Mouse (Mus musculus) frontal cortex, postnatal 25 days (tissue): ENCODE data around the gene Galnt10.
"Not testable (repeated sequence)": the region's sequence is repeated elsewhere in the genome, so short reads cannot be mapped to it uniquely, and the experiment has no call there.

Experiments
- DNase-seq, 2 experiments: peaks; one replicate each; pipeline ENCODE4 v3.0.0; 2022; ENCODE audit warnings: low spot score in 2 of 2

Gene Galnt10

DNA sequence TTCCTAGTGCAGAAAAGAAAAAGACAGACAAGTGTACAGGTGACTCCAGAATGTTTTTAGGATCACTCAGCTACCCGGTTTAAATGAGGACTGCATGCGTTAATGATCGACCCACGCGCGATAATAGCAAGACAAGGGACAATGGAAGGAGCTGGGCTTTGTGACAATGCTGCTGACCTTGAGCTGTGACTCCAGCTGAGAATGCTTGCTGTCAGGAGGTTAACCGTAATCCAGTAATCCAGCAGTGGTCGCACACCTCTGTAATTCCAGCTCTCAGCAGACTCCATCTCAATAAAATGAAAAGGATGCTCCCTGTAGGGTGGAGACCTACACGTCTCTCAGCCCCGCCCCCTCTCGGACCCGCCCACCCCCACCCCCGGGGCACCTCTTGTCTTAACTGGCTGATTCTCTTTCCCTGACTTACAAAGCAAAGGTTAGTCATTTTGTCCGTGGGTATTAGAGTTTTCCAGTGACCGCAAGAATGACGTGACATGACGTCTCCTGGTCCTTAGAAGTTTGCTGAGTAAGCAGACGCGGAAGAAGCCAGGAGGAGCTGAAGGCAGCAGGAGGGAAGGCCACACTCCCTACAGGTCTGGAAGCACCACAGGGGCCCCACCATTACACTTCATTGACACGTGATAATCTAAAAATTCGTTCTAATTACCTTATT lies 145.8 kb downstream of the Galnt10 start:
- no peak for DNase-seq

DNA sequence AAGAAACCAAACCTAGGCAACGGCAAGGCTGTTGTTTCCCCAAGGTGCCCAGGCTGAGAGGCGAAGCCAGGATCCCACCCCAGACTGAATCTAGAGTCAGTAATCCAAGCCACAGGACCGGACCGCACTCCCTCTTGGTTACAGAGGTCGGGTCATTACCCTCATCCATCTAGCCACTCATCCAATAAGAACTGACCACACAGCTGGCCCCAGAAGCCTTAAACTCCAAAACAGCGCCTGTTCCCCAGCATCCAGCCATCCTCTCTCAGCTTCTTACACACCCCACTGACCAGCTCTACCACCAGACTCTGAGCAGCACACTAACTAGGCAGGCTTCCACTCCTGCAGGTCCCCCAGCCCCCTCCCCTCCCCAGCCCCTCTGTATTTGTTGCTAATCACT lies 149.8 kb downstream of the Galnt10 start:
- DNase-seq = no peak

DNA sequence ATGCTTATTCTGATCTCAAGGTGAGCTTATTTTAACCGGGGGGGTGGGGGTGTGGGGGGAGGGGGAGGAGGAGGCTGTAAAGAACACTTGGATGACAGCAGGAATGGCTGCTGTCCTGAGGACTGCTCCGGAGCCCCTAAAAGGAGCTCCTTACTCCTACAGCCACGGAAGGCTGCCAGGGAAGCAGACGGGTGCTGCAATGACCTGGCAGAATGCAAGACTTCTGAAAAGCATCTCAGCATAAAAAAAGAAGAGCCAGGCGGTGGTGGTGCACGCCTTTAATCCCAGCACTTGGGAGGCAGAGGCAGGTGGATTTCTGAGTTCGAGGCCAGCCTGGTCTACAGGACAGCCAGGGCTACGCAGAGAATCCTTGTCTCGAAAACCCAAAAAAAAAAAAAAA lies 152.6 kb downstream of the Galnt10 start:
- DNase-seq = no peak

DNA sequence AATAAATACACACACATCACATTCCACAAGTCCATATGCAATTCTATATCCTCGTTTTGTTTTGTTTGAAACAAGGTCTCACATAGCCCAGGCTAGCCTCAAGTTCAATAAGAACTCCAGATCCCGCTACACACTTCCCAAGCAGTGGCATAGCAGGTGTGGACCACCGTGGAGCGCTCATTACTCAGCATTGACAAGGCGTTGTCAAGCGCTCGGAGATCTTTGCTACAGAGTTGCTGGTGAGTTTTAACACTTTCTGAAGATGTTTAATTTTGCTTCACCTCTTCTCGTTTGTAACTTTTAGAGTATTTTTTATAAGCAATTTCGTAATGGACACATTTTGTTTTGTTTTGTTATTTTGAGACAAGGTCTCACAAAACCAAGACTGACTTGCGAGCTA lies 154.2 kb downstream of the Galnt10 start:
- no peak for DNase-seq

DNA sequence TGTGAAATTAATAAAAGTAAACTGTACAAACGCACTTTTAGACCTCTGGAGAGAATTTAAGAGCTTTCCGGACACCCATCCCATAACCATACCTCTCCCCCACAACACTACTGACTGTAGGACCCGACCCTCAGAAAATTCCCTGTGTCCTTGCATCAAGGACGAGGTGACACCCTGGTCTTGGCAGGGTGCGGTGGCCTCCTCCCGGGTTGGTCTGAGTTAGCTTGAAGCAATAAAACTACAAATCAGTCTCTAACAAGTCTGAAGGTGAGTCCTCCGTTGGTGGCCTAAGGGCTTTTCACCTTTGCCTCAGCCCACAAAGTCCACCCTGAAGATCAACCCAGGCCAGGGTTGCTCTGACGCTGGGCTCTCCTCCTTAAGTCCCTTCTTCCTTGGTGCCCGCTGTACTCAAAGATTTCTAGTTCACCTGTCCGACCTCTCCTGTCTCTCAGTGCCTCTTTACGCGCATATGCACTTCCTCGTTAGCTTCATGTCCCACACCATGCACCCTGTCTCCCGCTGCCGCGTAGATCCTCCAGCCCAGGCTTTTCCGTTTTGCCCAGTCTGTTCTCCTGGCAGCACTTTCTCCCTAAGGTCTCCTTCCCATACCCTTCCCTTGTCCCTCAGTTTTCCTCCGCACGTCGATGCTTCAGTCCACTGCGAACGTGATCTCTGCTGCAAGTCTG lies 155.2 kb downstream of the Galnt10 start:
- no peak for DNase-seq

DNA sequence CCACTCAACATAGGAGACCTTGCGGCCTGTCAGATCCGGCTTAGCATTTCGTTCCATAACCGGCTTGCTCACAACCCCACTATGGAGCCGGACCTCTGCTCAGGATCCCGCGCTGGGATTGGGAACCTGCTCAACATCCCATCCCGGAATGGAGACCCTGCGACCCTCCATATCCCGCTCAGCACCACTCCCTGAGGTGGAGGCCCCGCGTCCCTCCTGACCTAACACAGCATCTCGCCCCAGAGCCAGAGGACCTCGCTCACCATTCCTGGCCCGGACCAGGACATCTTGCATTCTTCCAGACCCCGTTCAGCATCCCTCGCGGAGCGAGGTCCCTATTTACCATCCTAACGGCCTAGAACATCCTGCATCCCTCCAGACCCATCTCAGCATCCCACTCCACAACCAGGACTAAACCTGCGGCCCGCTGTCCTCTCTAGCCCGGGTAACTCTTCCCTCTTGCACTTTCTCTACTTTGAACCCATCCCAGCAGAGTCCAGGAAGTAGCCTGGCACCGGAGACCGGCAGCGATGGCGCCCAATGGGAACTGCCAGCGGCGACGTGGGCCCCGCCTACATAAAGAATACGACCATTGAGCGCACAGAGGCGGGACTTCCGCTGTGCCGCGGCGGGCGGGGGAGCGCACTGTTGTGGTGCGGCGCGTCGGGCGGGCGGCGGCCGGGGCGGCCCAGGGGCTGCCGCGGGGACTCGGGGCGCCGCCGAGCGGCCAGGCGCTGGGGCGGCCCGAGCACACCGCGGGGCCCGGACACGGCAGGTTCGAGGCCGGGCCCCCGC lies 155.9 kb downstream of the Galnt10 start, which contains the start of gene Sap30l:
Gene Sap30l (plus strand): TSS at position 667 of the 795 bp plus-strand sequence.
- DNase-seq = peak; percentile 94 to 97

DNA sequence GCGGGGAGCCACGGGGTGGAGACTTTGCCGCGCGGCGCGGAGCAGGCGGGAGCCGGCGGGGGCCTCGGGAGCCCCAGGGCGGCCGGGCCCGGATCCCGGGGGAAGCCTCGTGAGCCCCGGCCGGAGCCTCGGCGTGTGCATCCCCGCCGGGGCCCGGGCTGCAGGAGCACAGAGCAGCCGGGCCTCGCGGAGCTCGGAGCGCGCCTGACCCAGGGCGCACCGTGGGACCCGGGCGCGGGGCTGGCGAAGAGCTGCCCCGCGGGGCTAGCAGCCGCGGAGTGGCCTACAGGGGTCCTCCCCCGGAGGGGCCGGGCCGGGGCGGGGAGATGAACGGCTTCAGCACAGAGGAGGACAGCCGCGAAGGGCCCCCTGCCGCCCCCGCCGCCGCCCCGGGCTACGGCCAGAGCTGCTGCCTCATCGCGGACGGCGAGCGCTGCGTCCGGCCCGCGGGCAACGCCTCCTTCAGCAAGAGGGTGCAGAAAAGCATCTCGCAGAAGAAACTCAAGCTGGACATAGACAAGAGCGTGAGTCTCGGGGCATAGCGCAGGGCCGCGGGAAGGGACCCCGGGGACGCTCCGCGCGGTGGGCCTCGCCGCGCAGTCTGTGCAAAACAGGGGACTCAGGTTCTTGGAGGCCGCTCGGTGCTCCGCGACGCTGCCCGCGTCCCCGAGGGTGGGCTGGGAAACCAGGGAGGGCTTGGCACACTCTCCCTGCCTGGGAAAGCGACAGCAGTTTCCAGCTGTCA lies 156.7 kb downstream of the Galnt10 start:
- DNase-seq = peak; percentile 13 to 16

DNA sequence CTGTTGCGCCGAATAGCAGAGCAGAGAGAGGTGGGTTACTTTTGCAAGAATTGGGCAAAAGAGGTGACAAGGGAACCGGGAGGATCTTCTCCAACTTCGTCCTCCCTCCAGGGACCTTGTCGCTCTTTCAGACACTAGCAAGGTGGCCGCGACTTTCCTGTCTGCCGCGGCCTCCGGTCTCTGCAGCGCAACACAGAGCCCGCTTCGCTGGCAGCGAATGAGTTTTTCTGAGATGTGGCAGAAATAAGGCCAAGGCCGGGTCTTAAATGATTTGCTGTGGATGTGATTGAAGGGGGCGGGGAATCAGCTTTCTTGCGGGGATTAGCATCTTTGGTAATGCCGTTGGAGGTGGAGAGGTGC lies 157.2 kb downstream of the Galnt10 start:
- no peak for DNase-seq

DNA sequence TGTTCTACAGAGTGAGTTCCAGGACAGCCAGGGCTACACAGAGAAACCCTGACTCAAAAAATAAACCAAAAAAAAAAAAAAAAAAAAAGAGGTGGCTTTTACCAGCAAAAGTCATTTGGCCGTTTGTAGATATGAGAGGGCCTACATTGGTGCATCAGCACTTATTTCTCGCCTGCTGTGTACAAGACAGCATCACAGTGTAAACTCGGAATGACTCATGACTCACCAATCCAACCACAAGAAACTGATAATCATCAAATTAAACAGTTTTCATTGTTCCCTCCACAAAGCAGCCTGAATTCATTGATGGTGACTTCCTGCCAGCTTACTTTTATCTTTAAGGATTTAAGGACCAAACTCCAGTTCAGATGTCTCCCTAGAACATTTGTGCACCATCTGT lies 159.8 kb downstream of the Galnt10 start:
- DNase-seq = no peak

DNA sequence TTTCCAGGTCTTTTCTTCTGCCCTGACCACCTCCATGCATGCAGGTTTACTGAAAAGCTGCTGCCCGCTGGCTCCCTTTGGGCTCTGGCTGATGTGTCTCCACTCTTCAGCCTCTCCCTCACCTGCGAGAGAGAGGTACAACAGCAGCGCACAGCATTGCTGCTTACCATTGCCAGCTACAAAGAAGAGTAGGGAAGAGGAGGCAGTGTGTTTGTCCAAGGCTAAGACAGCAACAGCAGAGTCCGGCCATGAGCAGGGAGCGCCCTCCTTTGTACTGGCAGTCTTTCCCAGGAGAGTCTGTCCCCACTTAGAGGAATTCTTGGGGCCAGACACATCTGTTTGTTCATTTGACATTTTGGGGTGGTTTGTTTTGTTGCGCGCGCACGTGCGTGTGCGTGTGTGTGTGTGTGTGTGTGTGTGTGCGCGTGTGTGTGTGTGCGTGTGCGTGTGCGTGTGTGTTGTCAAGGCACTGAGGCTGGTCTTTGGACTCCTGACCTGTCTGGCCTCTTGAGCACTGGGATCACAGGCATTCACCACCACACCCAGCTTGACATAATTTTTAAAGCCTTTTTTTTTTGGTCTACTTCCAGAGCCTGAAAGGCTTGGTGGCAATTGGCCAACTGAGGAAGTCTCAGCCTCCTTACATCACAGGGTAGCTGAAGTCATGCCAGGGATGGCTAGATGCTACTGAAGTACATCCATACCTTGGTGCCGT lies 163.9 kb downstream of the Galnt10 start:
- DNase-seq = no peak

DNA sequence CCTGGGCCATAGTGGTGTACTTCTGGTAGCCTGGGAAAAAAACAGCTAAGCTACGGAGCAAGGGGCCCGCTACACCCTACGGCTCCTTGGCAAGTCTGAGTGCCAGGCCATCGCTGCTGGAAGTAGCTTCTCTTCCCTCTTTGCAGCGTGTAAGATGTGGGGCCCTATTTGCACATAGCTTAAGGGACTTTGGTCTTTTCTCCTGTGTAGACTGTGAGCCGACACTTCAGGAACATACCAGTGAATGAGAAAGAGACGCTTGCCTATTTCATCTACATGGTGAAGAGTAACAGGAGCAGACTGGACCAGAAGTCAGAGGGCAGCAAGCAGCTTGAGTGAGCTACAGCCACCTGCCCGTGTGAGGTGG lies 164.5 kb downstream of the Galnt10 start:
- DNase-seq = no peak

DNA sequence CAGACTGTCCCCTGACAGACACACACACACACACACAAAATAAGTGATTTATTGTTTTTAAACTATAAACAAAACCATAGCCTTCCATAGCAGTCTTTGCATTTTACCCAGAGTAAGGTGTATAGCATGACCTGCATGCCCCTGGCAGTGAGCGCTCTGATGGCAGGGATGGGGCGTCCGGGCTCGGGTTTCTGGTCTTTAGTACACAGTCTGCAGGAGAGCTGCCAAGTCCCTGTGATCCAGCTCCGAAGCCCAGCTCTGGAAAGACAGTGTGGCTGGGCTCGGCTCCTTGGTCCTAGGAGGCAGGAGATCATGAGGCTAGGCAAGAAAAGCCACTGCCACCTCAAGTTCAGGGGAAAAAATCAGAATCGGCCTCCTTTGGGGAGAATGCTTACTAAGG lies 165.8 kb downstream of the Galnt10 start:
- no peak for DNase-seq

DNA sequence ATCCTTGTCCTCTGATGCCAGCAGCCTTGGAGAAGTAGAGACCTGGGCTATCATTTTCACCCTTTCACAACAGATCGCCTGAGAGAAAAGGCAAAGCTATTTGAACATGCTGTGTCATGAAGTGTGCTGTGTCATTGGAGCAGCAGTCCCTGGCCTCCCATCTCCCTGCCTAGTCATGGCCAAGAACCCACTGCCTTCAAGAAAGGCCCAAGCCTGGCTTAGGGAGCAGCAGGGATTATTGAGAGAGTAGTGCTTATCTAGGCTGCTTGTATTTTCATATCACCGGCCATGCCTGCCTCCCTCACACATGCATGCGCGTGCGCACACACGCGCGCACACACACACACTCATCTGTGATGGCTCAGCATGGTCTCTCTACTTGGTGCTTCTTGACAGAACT lies 167.0 kb downstream of the Galnt10 start:
- DNase-seq = no peak

DNA sequence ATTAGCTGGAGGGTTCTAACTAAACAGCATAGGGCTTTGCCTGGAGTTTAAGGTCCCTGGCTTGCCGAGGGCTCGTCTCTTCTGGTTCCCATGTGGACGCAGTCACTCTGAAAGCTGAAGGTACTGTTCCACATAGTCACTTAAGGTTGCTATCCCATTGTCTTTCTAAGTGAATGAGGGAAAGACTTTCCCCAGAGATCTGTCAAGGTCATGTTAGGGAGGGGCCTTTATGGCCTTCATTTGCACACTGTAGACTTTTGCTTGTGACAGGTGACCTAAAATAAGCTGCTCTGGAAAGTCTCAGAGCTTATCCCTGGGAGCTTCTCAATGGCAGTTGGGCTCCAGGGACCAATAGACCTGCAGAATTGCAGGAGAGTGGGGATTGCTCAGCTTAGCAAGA lies 168.4 kb downstream of the Galnt10 start:
- no peak for DNase-seq

DNA sequence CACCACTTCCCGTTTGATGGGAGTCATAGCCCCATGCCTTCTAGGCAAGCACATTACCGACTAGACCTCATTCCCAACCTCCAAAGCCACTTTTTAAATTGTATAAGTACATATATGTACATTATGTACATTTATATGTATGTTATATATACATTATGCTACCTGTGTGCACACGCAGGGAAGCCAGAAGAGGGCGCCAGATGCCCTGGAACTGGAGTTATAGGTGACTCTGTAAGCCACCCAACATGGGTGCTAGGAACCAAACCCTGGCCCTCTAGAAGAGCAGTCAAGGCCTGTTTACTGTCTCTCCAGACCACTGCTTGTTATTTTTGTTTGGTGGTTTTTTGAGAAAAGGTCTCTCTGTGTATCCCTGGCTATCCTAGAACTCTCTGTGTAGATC lies 172.9 kb downstream of the Galnt10 start:
- no peak for DNase-seq

DNA sequence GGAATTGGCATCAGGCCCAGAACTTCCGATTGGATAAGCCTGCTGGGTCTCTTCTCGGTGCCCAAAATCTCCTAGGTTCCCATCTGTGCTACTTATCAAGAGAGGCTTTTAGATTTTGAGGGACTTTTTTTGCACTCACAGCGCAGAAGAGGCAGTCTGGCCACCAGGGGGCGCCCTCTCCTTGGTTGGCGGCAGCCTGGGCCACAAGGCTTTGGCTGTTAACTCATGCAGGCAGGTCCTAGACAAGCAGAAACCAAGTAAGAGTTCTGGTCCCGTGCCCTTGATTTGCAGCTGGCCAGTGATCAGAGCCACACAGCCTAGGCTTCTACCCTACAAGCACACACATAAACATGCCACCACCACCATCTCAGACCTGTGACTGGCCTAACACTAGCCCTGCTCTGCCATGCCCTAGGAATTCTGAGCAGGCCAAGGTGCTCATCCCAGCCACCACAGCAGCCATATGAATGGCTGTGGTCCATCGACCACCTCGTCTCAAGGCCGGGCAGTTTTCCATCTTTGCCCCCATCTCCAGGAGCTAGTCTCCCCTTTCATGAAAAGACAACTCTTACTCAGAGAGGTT lies 174.8 kb downstream of the Galnt10 start:
- peak; percentile 64 to 69 for DNase-seq

DNA sequence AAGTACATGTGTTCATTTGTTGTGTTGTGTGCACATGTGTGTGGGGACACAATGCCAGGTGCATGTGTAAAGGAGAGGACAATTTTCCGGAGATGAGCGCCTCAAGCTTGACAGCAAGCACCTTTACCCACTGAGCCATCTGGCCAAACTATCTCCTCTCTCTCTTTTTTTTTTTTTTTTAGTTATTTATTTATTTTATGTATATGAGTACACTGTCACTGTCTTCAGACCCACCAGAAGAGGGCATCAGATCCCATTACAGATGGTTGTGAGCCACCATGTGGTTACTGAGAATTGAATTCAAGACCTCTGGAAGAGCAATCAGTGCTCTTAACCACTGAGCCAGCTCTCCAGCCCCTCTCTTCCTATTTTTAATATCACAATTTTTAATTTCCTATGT lies 177.9 kb downstream of the Galnt10 start:
- not testable (repeated sequence) for DNase-seq

DNA sequence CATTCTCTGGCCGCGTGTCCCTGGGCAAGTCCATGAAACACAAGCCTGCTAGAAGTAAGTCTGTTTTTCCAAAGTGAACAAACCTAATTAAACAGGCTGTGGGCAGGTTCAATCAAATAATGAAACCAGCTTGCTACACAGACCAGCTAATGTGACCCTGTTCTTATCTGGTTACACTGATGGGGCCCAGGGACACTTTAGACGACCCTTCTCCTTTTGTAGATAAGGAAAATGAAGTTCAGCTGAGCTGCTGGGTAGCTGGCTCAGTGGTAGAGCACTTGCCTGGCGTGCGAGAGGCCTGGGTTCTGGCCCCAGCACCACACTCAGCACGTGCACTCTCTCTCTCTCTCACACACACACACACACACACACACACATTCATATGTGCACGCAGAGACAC lies 178.5 kb downstream of the Galnt10 start:
- DNase-seq = no peak

DNA sequence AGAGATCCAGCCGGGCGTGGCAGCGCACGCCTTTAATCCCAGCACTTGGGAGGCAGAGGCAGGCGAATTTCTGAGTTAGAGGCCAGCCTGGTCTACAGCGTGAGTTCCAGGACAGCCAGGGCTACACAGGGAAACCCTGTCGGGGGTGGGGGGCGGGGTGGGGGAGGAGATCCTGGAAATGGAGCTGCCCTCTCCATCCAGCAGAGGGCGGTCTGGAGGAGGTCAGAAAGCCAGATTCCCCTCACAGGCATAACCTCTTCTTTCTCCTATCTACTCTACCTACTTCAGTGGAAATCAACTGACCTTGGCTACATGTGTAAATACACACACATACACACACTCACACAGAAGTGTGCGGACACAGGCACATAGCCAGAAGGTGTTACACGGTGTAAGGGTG lies 180.0 kb downstream of the Galnt10 start:
- DNase-seq = not testable (repeated sequence)

DNA sequence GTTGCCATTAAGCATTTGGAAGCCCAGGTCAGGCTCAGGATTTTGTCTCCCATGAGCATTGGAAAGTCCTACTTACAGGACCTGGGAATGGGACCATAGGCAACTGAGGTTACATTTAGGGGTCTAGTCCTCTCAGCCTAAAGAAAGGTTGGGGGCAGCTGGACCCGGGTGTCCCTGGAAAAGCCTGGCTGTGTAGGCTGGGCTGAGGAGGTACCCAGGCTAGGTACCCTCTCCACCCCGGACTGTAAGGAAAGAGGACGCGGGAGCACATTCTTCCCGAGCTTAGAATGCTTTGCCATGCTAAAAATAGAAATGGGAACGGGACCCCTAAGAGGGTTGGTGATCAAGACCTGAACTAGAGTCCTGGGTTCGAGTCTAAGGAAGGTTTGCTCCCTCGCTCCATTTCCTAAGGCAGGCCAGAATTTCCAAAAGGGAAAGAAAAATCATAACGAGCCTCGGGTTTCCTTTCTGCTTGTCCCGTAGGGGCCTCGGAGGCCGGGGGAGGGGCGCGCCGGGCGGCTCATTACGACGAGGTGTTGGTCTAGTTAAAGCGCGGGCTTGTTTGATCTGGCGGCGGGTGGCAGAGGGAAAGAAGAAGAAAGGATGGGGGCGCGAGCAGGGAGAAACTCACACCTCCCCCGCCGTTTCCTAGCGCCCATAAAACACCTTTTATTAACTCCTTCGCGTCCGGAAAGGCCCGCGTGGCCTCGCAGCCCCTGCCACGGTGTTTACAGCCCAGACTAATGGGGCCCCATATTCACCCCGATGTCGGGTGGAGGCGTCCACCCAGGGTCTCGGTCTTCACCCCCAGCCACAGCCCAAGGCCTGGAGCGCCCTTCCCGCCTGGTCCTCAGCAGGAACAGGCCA lies 182.0 kb downstream of the Galnt10 start:
- no peak for DNase-seq
